Mouse (Mus musculus) myocyte (in vitro differentiated cells): ENCODE measurements at regions not wholly inside any gene's neighbourhood (a gene's known extent, or its start where the extent isn't known, plus 50 kb on each side); places are given as distances from the start of the nearest gene placed in this dataset.
A peak's percentile ranks its signal among the peaks of the same experiment; 100 is the strongest.

Source experiments
- H3K27me3 ChIP-seq: one replicate; pipeline ENCODE4 v1.6.1; 2011; ENCODE audit not compliant: control insufficient read depth, insufficient read depth, insufficient read length
- H3K36me3 ChIP-seq: one replicate; pipeline ENCODE4 v1.6.1; 2011; ENCODE audit not compliant: control insufficient read depth, insufficient read depth
- H3K4me2 ChIP-seq: one replicate; pipeline ENCODE4 v1.6.1; 2011; ENCODE audit warnings: low read depth, control low read depth
- H3K4me3 ChIP-seq: one replicate; pipeline ENCODE4 v1.5.1; 2011; ENCODE audit warnings: mild to moderate bottlenecking, control low read depth, moderate library complexity
- H3K79me2 ChIP-seq: one replicate; pipeline ENCODE4 v1.6.1; 2011; ENCODE audit not compliant: control insufficient read depth, insufficient read depth
- H3ac ChIP-seq: one replicate; pipeline ENCODE4 v1.6.1; 2011; ENCODE audit not compliant: control insufficient read depth, insufficient read length
- CEBPB ChIP-seq: IDR thresholded peaks from 2 replicates; pipeline ENCODE4 v1.6.1; 2011; ENCODE audit warnings: mild to moderate bottlenecking, moderate library complexity; ENCODE audit not compliant: poor library complexity, insufficient read depth, severe bottlenecking
- E2F4 ChIP-seq: IDR thresholded peaks from one replicate; pipeline ENCODE4 v1.6.1; 2011; ENCODE audit warnings: mild to moderate bottlenecking, control low read depth, moderate library complexity; ENCODE audit not compliant: insufficient read depth
- MAX ChIP-seq: IDR thresholded peaks from one replicate; pipeline ENCODE4 v1.6.1; 2011; ENCODE audit warnings: low read depth, mild to moderate bottlenecking, control low read depth
- MYOD1 ChIP-seq, 3 experiments: IDR thresholded peaks; one replicate each; pipeline ENCODE4 v1.6.1; 2011; ENCODE audit warnings: control low read depth in 2 of 3, low read depth in 2 of 3, mild to moderate bottlenecking in 2 of 3, moderate library complexity in 1 of 3; ENCODE audit not compliant: insufficient read length in 2 of 3, control insufficient read depth in 1 of 3
- MYOG ChIP-seq, 3 experiments: IDR thresholded peaks; one replicate each; pipeline ENCODE4 v1.6.1; 2011; ENCODE audit warnings: control low read depth in 2 of 3, low read depth in 2 of 3, mild to moderate bottlenecking in 2 of 3; ENCODE audit not compliant: insufficient read length in 2 of 3, control insufficient read depth in 1 of 3, insufficient read depth in 1 of 3
- POLR2A ChIP-seq: IDR thresholded peaks from one replicate; pipeline ENCODE4 v1.6.1; 2011; ENCODE audit warnings: low read depth, mild to moderate bottlenecking, control low read depth, moderate library complexity; ENCODE audit not compliant: insufficient read length
- POLR2AphosphoS2 ChIP-seq: IDR thresholded peaks from one replicate; pipeline ENCODE4 v1.6.1; 2011; ENCODE audit warnings: low read depth, control low read depth; ENCODE audit not compliant: insufficient read length
- REST ChIP-seq: IDR thresholded peaks from one replicate; pipeline ENCODE4 v1.6.1; 2011; ENCODE audit warnings: mild to moderate bottlenecking, control low read depth, moderate library complexity; ENCODE audit not compliant: insufficient read depth, insufficient read length
- SRF ChIP-seq: IDR thresholded peaks from one replicate; pipeline ENCODE4 v1.6.1; 2011; ENCODE audit warnings: low read depth; ENCODE audit not compliant: control insufficient read depth, insufficient read length
- TCF12 ChIP-seq: IDR thresholded peaks from one replicate; pipeline ENCODE4 v1.6.1; 2011; ENCODE audit warnings: mild to moderate bottlenecking, control low read depth; ENCODE audit not compliant: poor library complexity, insufficient read depth, severe bottlenecking
- TCF3 ChIP-seq: IDR thresholded peaks from one replicate; pipeline ENCODE4 v1.6.1; 2011; ENCODE audit warnings: low read depth, control low read depth; ENCODE audit not compliant: insufficient read length
- USF1 ChIP-seq: IDR thresholded peaks from one replicate; pipeline ENCODE4 v1.6.1; 2011; ENCODE audit warnings: low read depth, mild to moderate bottlenecking, control low read depth, moderate library complexity

- no peak overlapping the region for H3K4me3 ChIP-seq
- no peaks in the 10 kb centered on the region for H3K79me2 ChIP-seq
- no peak for TF ChIP-seq SRF
- TF ChIP-seq MYOG (IDR thresholded peaks at IDR 0.05; ENCODE audit: control insufficient read depth in 1 of 3, insufficient read depth in 1 of 3, insufficient read length in 2 of 3, low read depth in 2 of 3), result no peak
- no peak for TF ChIP-seq REST
- no peak for TF ChIP-seq MYOD1 (IDR thresholded peaks at IDR 0.05; ENCODE audit: control insufficient read depth in 1 of 3, insufficient read length in 2 of 3, low read depth in 2 of 3)
- TF ChIP-seq TCF12, result no peak
- TF ChIP-seq POLR2A, result no peak
- no peak for TF ChIP-seq USF1
- TF ChIP-seq TCF3, result no peak
- TF ChIP-seq MAX, result no peak
- no peak for TF ChIP-seq E2F4
- no peak for TF ChIP-seq CEBPB
- no peak for TF ChIP-seq POLR2AphosphoS2
- no peak overlapping the region for H3K4me2 ChIP-seq
- H3K27me3 ChIP-seq, result no peaks in the 10 kb centered on the region
- H3K36me3 ChIP-seq, result no peaks in the 10 kb centered on the region
- no peak overlapping the region for H3ac ChIP-seq
Measured at GRCm38 (mm10) chr16:55460519-55460918, 162.7 kb upstream of the Zpld1 start.

GRCm38 (mm10) chr16:55447581-55447980, 149.8 kb upstream of the Zpld1 start:
- Histone ChIP-seq H3K36me3 (no peaks in the 10 kb centered on the region), H3K79me2 (no peaks in the 10 kb centered on the region), H3K4me2 (no peak overlapping the region), H3K27me3 (no peaks in the 10 kb centered on the region), H3ac (no peak overlapping the region), H3K4me3 (no peak overlapping the region)
- TF ChIP-seq USF1 (peak; percentile 31), REST (no peak)

- H3K4me2 ChIP-seq, result peak overlapping the region; percentile 18
- no peaks in the 10 kb centered on the region for H3K79me2 ChIP-seq
- no peak overlapping the region for H3K4me3 ChIP-seq
- H3ac ChIP-seq, result no peak overlapping the region
- TF ChIP-seq MYOD1 (IDR thresholded peaks at IDR 0.05; ENCODE audit: control insufficient read depth in 1 of 3, insufficient read length in 2 of 3, low read depth in 2 of 3) (no peak), USF1 (no peak), POLR2A (no peak), CEBPB (no peak), MYOG (IDR thresholded peaks at IDR 0.05; ENCODE audit: control insufficient read depth in 1 of 3, insufficient read depth in 1 of 3, insufficient read length in 2 of 3, low read depth in 2 of 3) (no peak), E2F4 (no peak), POLR2AphosphoS2 (no peak), TCF3 (no peak), REST (no peak)
- H3K36me3 ChIP-seq, result no peaks in the 10 kb centered on the region
- no peaks in the 10 kb centered on the region for H3K27me3 ChIP-seq
Measured at GRCm38 (mm10) chr16:55442821-55443581, 145.2 kb upstream of the Zpld1 start.

- Histone ChIP-seq H3K4me2 (no peak overlapping the region), H3K27me3 (no peaks in the 10 kb centered on the region), H3ac (no peak overlapping the region), H3K4me3 (no peak overlapping the region), H3K79me2 (no peaks in the 10 kb centered on the region), H3K36me3 (no peaks in the 10 kb centered on the region)
- no peak for TF ChIP-seq SRF
- peak in 1 of 3 experiments; percentile 78 for TF ChIP-seq MYOD1 (IDR thresholded peaks at IDR 0.05; ENCODE audit: control insufficient read depth in 1 of 3, insufficient read length in 2 of 3, low read depth in 2 of 3)
- TF ChIP-seq MYOG (IDR thresholded peaks at IDR 0.05; ENCODE audit: control insufficient read depth in 1 of 3, insufficient read depth in 1 of 3, insufficient read length in 2 of 3, low read depth in 2 of 3), result no peak
Measured at GRCm38 (mm10) chr16:55435139-55435968, 137.6 kb upstream of the Zpld1 start.

GRCm38 (mm10) chr16:55421569-55422342, 124.0 kb upstream of the Zpld1 start:
- Histone ChIP-seq H3K36me3 (no peaks in the 10 kb centered on the region), H3K79me2 (no peaks in the 10 kb centered on the region), H3K4me3 (no peak overlapping the region), H3ac (no peak overlapping the region), H3K27me3 (no peaks in the 10 kb centered on the region), H3K4me2 (no peak overlapping the region)
- TF ChIP-seq POLR2A (no peak), TCF12 (no peak), MYOG (IDR thresholded peaks at IDR 0.05; ENCODE audit: control insufficient read depth in 1 of 3, insufficient read depth in 1 of 3, insufficient read length in 2 of 3, low read depth in 2 of 3) (no peak), MYOD1 (IDR thresholded peaks at IDR 0.05; ENCODE audit: control insufficient read depth in 1 of 3, insufficient read length in 2 of 3, low read depth in 2 of 3) (no peak), CEBPB (no peak), USF1 (no peak), E2F4 (no peak), REST (no peak), MAX (no peak), POLR2AphosphoS2 (no peak), SRF (no peak), TCF3 (no peak)
